Mouse (Mus musculus): ENCODE results near the gene Hist1h2an.
"Not testable (repeated sequence)": the region's sequence is repeated elsewhere in the genome, so short reads cannot be mapped to it uniquely, and the experiment has no call there.

DNA sequence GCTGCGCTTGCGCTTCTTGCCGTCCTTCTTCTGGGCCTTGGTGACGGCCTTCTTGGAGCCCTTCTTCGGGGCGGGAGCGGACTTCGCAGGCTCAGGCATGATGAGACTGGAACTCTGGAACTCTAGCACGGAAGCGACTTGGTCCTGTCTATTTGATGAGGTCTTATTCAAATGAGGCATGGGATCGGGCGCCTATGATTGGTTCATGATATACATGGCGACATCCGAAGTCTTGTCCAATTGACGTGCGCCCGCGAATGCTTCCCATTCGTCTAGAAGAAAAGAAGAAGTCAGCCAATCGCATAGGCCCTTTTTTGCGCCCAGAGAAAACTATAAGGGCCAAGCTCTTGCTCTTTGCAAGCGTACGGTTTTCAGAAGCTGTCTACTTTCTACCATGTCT, 23.1 kb upstream of the Hist1h2an start, which contains the start of the genes Hist1h2bq and Hist1h2ao:
- TF ChIP-seq EP300, CTCF (IDR thresholded peaks at IDR 0.05): not testable (repeated sequence)
